Mouse (Mus musculus): ENCODE data around the gene Cd244a.

Gene Cd244a

DNA sequence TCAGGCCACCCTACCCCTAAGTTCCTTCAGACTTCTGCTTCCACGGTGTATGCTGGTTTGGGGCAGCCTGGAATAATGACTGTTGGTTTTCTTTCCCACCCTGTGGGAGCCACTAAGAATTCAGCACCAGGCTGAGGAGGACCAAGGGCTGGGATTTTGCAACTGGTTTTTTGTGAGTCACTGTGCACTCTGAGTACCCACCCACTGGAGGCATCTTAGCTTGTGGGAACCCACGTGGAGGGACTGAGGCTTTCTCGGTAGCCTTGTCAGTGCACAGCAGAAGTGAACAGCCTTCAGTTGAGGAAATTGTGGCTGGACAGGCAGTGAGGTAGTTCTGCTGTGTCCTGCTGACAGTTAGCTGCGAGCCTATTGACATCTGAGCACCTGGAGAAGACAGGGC, at the start of gene Cd244a:
TSS of gene Cd244a (plus strand) at position 296 of the 400 bp plus-strand sequence.
- no peak for DNase-seq (ENCODE audit: low spot score)

DNA sequence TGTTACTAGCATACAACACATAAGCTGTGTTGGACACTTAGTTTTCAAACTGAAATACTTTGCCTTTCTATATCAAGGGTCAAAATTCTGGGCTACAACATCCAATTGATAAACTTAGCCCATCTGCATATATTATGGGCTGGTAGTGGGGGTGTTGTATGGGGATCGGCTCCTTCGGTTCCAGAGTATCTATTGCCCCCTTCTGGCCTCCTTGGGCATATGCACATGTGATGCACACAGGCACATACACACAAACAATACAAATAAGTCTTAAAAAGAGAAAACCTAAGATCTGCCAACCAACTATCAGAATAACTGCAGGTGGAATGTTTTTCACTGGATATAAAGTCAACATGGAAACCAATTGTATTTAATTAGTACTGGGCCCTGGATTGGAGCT, 45.8 kb upstream of the Cd244a start:
- DNase-seq (ENCODE audit: low spot score): no peak

DNA sequence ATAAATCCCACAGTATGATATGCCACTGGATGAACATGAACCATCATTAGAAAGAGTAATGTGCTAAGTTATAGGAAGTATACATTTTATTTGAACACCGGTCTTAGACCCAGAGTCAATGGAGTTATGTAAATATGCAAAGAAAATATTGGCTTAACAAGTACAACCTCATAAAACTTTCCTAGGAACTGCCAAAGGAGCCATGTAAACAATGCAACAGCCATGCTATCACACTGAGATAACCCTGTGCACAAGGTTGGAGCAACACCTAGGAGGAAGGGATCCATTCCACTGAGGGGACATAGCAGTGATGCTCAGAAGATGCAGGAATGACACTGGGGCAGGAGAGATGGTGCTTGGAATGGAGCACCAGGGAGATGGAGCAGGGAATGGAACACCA, 45.2 kb upstream of the Cd244a start:
- DNase-seq (ENCODE audit: low spot score): no peak

DNA sequence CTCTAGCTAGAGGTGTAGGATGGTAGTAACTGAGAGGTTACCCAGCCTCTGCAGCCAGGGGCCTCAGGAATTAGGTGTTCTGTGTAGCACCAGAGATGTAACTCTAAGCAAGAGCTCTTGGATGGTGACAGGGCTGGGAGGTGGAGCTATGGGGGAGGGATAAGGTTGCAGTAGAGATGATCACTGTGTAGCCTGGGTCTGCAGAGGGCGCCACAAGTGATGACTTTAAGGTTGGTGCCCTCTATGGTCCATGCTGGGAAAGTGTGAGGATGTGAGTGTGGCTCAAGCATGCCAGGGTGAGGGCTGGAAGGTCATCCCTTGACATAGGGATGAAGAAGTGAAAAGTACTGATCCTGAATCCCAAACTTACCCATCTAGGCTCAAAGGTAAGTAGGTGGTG, 44.0 kb upstream of the Cd244a start:
- no peak for DNase-seq (ENCODE audit: low spot score)

DNA sequence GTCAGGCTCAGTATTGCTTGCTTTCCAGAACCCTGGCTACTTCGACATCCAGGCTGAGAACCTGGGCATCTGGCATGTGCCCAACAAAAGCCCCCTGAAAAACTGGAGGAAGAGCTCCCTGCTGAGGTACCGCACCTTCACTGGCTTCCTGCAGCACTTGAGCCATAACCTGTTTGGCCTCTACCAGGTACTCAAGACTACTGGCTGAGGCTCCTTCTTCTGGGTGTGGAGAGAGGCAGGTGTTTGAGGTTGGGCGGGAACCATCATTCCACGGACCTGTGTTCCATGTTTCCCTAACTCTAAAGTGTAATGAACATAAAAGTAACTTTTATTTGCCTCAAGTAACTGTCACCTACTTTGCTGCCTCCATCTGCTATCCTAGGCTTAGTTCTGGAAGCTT, 43.4 kb upstream of the Cd244a start:
- DNase-seq (ENCODE audit: low spot score): no peak

DNA sequence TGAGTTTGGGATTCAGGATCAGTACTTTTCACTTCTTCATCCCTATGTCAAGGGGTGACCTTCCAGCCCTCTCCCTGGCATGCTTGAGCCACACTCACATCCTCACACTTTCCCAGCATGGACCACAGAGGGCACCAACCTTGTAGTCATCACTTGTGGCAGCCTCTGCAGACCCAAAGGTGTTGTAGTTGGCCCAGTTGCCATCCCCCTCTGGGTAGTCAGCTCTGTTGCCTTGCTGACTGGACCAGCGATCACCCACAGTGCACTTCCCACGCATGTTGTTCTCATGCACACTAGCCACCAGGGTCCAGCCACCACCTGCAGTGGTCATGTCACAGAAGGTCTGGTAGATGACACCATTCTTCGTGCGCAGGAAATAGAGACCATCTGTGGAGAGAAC, 27.6 kb upstream of the Cd244a start:
- DNase-seq (ENCODE audit: low spot score): no peak

DNA sequence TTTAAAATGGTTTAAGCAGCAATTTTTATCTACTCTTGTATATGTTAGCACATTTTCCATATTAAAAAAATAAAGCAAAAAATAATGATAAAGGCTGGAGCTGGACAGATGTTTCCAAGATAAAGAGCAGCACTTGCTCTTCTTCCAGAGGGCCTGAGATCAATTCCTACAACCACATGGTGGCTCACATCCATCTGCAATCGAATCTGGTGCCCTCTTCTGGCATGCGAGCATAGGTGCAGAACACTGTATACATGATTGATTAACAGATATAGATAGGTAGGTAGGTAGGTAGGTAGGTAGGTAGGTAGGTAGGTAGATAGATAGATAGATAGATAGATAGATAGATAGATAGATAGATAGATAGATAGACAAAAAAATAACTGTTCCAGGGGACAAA, 26.2 kb upstream of the Cd244a start:
- DNase-seq (ENCODE audit: low spot score): no peak

DNA sequence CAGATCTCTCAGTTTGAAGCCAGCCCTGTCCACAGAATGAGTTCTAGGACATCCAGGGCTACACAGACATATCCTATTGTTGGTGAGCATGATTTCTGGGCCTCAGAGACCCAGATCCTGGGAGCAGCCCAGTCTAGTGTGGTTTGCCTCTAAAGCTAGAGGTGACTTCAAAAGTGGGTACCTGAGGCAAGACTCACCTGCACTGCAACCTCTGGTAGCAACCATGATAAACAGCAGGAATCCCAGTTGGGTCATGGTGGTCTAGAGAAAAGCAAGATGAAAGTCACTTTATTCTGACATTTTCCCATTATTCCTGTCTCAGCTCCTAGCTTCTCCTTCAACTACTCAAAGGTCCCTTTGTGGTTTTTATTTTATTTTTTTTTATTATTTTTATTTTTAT, 24.4 kb upstream of the Cd244a start:
- no peak for DNase-seq (ENCODE audit: low spot score)

DNA sequence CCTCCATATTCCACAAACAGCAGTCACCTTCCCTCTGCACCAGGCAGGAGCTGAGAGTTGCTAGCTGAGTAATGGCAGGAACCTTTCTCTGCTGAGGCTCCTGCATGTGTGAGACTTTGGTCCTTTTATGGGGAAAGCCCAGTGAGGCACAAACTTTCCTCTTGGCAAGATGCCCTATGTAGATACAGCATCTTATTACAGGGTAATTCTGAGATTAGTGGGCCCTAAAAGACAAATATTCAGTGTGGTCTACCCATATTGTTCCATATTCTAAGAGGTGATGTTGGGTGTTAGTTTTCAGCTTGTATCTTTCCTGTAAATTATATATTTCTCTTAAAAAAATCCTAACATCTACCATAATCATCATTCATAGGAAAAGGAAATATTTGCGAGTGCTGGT, 23.8 kb upstream of the Cd244a start, which contains the start of gene Itln1:
TSS of gene Itln1 (minus strand) at position 101 of the 400 bp plus-strand sequence.
- no peak for DNase-seq (ENCODE audit: low spot score)

DNA sequence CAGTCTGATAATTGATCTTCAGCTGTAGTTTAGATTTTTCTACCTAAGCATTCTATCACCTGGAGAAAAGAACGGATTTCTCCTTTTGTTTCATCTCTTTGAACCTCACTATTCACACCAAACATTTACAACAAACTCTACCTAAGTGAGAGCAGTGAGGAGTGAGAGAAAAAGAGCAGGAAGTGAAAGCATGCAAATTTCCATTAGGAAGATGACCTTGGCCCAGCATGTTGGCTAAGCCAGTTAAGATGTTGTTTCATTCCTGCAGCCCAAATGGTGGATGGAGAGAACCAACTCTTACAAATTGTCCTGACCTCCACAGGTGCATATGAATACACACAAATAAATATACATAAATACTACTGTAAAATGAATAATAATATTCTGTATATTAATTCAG, 18.3 kb upstream of the Cd244a start:
- DNase-seq (ENCODE audit: low spot score): no peak

DNA sequence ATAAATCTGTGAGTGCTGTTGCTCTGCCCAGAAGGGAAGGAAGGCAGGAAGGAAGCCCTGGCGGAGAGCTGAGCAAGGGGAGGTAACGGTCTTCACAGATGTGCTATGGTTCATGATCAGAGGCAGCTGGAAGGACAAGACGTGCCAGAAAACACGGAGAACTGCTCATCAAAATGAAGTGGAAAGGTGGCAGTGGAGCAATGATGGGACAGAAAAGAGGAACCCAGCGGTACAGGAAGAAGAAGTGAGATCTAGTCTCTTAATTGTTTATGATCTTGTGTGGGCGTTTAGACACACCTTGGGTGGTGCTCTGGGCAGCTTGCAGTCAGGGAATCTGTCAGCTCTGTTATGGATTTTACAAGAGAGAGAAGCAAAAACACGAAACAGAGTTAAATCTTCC, 7.7 kb upstream of the Cd244a start:
- no peak for DNase-seq (ENCODE audit: low spot score)

DNA sequence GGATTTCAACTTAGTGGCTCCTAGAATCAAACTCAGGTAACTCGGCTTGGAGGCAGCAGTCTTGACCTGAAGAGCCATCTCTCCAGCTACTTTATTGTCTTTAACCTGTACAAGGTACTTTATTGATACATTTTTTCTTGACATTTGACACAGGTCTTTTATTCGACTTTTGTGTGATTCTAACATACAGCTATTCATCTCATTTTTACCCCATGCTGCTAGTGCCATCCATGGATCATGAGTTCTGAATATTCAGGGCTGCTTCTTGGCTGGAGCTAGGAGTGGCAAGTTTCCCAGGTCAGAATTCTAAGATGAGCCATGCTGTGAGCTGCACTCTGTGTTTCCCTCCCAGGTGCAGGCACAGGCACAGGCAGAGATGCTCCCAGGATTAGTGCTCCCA, 6.8 kb upstream of the Cd244a start:
- DNase-seq (ENCODE audit: low spot score): no peak

DNA sequence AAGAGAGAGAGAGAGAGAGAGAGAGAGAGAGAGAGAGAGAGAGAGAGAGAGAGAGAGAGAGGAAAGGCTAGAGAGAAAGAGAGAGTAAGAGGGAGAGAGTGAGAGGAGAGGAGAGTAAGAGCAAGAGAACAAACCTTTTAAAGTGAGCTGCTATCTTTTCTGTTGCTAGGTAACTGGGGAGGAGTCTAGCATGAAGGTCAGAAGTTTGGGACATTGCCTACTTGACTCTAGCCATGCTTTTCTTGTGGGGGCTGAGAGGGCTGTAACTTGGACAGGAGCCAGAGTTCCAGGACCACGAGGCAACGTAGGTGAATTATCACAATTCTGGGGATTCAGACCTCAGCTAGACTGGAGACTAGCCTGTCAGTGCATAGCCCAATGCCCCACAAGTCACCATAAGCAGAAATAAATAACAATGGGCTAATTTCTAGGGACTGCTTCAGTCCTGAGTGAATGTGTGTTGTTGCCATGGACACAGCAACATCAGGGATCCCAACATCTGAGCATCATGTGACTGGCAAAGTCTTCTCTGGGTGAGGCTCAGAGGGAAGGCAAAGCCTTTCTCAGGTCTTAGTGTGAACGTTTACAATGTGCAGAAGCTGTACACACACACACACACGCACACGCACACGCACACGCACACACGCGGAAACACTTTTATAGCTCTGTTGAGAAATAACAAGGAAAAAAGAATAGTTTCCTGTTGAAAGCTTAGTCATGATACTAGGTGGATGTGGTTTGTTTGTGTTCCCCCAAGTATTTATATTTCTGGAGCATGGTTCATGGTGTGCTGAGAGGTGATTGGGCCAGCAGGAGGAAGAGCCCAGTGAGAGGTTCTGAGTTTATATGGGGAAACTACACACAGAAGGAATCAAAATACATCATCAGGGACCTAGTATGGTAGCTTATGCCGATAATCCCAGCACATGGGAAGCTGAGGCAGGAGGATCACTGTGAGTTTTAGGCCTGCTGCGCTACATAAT, 5.3 kb upstream of the Cd244a start:
- no peak for DNase-seq (ENCODE audit: low spot score)

DNA sequence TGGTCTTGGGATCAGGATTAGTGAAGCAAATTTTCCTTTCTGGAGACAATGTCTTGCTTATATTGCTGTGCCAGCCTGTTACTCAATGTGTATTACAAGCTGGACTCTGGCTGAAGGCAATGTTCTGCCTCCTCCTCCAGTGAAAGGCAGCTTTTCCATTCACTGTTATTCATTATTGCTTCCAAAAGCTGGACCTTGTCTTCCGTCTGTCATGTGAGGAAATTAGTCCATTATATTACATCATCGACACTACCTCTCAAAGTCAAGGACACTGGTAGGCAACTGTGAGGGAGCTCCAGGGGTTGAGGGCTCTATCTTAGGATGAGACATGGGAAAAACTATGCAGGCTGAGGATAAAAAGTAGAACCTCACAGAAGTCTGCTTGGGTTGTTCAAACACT, 2.6 kb upstream of the Cd244a start:
- DNase-seq (ENCODE audit: low spot score): no peak

DNA sequence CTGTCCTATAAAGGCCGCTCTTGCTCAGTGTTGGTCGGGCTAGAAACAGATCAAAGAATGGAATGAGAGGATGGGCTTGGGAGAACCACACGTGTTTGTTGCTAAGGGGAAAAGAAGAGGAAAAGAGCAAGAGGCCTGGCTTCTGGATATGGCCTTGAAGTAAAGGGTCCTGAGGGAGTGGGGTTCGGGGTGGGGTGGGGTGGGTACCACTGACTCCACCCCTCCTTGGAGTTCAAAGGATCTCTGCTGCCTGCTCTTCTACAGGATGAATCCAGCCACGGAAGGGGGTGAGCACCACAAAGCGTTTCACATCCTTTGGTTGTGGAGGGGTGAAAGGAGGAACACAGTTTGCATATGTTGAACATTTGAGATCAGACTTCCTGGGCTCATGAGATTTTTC, 586 bp upstream of the Cd244a start:
- no peak for DNase-seq (ENCODE audit: low spot score)

DNA sequence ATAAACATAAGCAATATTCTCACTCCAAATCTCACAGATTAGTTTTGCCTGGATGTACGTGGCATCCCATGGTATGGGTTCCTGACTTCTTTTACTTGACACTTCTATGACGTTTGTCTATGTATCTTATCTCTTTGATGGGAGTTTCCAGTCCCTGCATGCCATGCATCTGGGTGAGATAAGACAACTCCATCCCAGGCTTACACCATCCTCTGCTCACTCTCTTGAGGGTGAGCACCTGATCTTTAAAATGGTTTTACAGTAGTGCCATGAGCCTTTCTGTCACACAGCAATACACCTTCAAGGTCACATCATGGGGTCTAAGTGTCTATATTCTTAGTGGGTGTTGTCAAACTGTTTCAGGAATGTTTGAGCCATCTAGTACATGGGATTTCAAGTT, 1.3 kb downstream of the Cd244a start:
- no peak for DNase-seq (ENCODE audit: low spot score)

DNA sequence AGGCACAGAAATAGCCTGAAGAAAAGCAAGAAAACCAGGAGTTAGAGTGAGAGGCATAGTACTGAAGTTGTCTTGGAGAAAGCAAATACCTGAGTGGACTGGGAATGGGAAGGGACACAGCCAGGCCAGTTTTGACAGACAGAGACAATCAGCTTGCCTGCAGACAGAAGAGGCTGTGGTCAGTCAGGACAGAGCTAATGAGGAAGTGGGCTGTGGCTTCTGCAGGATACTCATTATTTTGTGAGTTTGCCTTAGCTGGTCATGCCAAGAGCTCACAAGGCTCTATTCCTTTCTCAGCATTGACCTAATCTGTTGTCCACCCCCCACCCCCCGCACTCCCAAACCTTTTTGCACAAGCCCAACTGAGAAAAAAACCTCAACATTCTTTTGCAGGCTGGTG, 2.2 kb downstream of the Cd244a start:
- DNase-seq (ENCODE audit: low spot score): no peak

DNA sequence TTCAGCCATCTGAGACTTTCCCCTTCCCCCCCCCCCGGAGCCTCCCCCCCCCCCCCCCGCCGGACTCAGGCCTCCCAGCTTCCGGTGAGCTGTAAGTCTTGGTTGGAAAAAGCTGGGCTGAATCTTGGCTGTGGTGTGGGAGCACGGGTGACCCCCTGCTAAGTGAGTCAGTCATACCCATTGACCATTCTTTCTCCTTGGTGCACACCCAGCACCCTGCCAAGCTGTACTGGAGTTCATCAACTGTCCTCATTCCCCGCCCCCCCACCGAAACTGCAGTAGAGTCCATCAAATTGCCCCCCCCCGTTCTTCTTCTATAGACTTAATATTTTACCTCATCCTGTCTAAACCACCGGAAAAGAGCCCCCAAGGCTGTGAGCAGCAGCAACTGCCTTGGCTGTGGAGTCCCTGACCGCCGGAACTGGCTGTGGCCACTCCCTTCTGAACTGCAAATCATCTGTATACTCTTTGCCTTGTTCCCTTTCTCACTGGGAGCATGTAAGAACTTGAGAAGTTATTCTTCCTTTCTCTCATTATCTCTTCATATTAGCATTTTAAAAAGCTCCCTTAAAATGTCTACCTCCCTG, 2.7 kb downstream of the Cd244a start:
- DNase-seq (ENCODE audit: low spot score): no peak

DNA sequence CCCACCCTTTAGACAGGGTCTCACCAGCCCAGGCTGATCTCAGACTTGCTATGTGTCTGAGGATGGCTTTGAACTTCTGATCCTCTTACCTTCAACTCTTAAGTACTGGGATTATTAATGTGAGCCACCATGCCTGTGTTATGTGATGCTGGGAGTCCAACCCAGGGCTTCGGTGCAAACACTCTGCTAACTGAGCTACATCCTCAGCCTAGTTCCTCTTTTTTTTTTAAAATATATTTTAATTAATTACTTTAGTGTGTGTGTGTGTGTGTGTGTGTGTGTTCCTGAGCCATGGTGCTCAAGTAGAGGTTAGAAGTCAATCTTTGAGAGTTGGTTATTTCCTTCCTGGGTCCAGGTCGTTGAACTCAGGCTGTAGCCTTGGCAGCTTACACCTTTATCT, 4.0 kb downstream of the Cd244a start:
- no peak for DNase-seq (ENCODE audit: low spot score)

DNA sequence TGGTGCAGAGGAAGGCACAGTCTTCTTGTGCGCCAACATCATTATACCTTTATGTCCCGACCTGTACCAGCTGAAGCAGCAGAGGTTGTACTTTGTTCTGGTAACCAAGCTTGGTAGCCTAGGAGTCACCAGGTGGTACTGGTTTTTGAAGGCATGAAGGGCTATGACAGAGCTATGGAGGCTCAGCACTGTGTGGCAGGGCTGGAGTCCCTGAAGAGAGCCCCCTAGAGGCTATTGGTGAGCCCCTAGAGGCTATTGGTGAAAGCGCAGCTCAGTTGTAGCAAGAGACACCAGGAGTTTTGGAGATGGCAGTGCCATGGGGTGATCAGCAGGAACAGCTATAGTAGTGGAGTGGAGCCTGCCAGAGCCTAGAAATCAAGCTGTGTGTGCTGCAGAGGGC, 5.3 kb downstream of the Cd244a start:
- no peak for DNase-seq (ENCODE audit: low spot score)

DNA sequence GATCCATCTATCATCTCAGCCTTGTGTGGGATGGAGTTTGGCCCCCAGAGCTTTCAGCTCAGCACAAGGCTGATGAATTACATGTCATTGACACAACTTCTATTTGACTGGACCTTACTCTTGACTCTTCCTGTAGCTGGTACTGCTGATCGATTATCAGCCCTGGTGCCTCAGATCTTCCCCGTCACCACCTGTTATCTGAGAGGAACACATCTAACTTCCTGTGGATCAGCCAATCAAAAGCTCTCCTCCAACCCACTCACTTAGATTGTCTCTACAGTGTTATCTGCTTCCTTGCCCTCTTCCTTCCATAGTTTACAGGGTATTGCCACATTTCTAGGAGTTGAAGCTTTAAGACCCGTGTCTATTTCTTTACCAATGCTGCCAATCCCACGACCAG, 6.9 kb downstream of the Cd244a start:
- DNase-seq (ENCODE audit: low spot score): no peak

DNA sequence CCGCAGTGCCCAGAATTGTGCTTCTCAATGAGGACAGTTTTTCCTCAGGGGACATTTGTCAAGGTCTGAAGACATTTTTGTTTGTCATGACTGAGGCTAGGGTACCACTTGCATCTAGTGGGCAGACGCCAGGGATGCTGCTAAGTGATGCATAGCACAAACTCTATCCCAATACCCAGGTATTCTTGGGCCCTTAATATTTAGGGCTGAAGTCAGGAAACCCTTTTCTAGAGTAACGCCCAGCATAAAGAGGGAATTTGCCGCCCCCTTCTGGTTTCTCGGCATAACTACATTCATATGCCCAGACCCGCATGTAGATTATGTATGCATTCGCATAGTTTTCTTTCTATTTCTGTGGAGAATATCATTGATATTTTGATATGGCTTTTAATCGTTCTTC, 7.8 kb downstream of the Cd244a start:
- peak; percentile 59 for DNase-seq (ENCODE audit: low spot score)

DNA sequence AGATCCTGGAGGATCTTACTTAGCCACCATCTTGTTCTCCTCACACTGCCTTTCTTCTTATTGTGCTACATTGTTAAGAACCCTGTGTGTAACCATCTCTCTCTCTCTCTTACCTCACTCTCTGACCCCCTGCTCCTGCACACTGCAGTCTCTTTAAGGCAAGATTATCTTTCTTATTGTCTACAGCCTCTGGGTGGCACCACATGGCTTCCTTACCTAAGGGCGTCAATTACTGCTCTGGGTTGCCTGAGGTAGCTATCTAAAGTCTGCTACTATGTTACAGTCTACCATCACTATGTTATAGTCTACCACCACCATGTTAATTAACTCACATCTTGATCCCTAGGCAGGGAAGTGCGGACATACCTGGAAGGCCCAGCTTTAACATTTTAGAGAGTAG, 9.4 kb downstream of the Cd244a start:
- no peak for DNase-seq (ENCODE audit: low spot score)

DNA sequence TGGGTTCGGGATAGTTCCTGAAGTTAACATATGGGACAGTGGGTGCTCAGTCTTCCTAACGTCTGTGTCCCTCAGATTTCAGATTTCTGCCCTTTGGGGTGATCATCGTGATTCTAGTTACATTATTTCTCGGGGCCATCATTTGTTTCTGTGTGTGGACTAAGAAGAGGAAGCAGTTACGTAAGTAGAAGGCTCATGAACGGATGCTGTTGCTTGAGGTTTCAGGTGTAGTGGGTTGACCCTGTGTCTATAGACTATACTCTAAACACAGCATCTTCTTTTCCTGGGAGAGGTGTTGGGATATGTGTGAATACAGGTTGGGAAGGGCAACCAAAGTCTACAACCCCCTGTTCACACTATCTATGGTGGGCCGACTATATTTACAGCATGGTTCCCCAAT, 18.2 kb downstream of the Cd244a start:
- no peak for DNase-seq (ENCODE audit: low spot score)
